Mouse (Mus musculus): ENCODE measurements around the gene Mthfr.

Mthfr gene

DNA sequence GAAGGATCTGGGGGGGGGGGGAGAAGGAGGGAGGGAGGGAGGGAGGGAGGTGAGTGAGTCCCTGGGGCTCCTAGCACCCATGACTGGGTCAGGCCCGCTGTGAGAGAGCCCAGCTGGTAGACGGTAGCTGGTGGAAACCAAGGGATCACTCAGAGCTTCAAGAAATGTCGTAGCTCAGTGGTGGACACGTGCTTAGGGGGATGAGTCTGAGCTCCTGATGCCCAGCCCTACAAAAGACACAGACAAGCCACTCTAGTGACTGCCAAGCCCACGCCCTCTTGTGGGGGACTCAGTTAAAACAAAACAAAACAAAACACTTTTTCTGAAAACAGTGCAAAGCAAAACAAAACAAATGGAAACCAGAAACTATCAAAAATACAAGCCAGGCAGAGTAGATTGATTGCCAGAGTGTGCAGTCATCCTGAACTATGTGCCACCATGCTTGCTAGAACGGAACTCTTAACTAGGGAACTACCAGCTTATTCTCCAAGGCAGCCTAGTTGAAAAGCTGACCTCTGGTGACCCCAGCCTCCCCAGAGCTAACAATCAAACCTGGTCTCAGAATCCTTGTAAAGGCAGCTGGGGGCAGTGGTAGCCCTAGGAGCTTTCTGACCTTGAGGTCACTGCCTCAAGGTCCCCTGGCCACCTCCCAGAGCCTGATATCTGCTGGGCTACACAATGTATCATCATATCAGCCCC, 27.0 kb downstream of the Mthfr start:
- DNase-seq, result no peak

DNA sequence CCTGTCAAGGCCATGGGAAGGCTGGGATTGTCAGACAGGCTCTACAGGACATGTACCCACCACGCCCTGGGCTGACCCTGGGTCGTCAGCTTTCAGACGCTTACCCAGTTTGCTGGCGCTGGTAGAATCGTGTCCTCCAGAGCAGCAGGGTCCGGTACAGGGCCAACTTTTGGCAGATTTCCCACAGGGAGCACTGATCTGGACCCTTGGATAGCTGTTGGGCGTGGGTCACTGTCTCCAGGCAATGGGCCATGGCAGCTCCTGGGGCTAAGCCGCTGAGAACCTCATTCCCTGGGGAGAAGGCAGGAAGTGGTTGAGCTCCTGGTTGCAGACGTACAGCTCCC, 27.5 kb downstream of the Mthfr start:
- no peak for DNase-seq

DNA sequence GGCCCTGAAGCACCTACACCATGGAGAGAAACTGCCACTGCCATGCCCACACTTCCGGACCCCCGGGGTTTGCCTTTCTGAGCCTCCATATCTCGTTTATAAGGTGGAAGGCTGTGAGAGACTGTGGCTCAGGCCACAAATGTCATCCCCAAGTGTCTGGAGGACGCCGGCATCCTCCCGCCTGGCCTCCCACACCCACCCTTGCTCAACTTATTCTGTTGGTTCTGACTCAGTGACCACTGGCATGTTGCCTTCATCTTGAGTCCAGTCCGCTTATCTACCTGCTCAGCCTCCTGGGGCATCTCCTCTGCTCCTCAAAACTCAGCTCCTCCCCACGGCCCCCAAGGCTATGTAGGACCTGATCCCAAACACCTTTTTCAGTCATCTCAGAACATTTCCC, 28.5 kb downstream of the Mthfr start:
- no peak for DNase-seq

DNA sequence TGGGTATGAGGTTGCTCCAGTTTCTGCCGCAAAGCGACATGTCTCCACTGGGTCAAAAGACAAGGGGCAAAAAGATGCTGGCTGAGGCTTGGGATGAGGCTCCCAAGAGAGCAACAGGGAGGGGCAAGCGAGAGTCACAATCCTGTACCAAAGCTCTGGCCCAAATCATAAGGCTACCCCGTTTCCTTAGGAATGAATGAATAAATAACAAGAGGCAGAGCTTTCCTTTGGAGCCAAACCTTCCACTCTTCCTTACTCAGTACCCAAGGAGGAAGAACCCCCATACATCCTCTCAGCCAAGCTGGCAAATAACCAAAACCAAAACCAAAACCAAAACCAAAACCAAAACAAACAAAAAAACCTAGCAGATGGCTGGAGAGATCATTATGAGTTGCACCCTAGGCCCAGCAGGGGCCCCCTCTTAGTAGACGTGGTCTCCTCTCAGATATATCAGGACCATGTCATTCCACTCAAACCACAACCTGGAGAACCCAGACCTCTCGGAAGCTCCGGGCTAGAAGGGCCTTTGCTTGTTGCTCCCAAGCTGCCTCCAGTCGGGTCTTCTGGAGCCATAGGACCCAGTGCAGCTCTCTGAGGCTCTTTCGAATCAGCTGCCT, 30.8 kb downstream of the Mthfr start:
- DNase-seq, result no peak

DNA sequence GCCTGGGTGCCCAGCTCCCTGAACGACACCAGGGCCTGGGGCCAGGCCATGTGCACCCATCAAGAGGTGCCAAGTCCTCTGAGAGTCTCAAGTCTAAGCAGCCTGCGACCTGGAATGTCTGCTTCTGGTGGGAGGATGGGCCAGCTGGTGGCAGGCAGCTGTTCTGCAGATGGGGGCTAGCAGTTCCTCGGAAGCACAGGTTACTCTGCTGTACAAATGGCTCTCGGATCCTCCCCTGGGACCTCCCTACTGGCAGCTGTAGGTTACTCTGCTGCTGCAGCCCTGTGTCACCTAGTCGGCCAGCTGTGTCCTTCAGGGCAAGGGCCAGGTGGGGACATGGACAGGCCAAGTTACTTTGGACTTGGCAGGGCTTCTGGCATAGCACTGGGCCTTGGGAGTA, 32.6 kb downstream of the Mthfr start:
- no peak for DNase-seq

DNA sequence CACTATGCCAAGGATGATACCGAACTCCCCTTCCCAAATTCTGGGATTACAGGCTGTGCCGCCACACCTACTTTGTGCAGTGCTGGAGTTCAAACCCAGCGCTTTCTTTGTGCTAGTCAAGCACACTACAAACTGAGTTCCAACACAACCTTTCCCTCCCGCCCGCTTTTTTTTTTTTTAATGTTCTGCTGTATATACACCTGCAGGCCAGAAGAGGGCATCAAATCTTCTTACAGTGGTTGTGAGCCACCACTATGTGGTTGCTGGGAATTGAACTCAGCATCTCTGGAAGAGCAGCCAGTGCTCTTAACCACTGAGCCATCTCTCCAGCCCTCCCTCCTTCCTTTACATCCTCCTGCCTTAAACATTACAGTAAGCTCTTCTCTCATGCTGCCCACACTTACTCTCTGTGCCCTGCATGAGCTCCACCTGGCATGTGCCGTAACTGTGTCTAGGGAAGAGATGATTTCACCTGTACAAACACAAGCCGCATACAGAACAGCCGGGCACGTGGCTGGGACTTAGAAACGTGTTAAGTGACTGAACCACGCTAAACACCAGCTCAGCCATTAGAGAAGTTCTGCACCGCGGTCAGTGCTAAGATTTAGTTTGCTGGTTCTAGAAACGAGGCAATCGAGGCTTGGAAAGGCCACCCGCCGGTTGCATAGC, 35.8 kb downstream of the Mthfr start:
- no peak for DNase-seq

DNA sequence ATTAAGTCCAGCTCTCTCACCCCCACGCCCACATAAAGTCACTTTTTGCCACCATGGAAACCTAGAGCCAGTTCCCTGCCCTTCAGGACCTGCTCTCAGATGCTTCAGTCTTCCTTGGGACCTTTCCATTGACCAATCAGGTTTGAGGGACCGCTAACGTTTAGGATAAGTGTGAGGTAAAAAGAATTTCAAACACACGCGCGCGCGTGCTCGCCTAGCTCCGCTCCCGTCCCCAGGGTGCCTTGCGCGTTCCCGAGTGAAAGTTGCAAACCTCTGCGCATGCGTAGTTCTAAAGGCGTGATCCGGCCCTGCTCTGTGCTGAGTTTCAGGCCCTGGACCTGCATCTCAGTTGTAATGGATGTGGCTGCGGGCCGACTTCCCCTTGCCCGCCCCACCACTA, 36.4 kb downstream of the Mthfr start:
- no peak for DNase-seq

DNA sequence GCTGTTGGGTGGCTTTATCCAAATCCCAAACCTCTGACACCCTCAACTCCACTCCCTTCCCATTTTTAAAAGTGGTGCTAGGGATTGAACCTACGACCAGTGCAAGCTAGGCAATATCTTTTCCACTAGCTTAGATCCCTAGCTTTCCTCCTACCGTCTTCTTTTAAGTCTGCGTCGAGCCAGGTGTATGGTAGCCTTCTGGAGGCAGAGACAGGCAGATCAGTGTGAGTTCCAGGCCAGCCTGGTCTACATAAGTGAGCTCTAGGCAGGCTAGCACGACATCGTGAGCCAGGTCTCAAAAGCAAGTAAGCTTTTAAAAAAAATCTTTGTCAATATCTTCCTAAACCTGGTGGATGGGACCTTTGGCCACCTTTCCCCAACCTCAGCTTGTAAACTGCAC, 37.0 kb downstream of the Mthfr start:
- no peak for DNase-seq

DNA sequence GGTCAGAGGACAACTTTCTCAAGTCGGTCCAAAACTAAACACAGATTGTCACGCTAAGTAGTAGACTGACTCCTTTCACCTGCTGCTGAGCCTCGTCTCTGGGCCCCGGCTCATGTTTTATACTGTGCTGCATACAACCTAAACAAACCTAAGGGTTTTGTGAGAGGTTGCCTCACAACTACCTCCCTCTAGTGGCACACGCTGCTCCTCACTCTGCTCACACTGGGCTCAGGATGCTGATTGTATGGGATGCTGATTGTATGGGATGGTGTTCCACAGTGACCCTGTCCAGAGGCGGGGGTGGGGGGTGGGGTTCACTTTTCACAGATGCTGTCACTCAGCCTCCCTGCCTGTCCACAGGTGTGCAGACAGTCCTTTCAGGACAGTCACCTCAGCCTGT, 40.3 kb downstream of the Mthfr start:
- no peak for DNase-seq

DNA sequence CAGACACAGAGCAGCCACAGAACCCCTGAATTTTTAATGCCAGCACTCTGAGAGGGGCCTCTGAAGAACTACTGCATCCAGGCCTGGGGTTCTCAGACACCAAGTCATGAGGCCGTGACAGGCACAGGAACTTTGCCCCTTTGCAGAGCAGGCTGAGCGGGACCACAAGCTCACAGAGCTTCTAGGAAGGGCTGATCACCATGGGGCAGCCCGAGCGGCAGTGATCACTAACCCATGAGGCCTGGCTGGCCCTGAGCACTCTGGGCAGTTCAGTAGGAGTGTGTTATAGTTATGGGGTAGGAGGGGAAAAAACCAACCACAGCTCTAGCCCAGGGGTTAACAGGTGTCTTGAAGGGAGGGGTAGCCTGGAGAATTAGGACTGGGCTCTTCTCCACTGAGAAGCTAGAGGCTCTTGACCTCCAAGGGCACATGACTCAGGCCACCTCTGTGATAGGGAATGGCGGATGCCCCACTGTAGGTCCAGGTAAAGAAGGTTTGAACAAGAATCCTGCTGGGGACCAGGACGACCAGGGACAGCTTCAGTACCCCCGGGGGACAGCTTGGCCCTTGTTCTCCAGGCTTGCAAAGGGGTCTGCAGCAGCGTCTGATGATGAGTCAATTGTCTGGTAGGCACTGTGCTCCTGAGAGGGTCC, 41.2 kb downstream of the Mthfr start:
- no peak for DNase-seq

DNA sequence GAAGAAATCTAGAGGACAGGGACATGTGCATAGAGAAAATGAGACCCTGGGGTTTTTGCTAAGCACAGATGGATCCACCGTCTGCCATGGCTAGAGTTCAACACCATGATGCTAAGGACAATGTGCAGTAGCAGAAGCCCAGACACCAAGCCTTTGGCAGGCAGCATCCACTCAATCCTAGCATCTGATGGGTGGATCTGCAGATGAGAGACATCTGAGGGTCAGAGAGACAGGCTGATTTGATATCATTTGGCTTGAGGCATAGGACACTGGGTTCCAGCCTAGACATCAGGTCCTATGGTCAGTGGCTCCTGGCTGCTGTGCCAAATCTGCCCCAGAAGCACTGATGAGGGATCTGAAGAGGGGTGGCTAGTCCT, 41.7 kb downstream of the Mthfr start:
- DNase-seq, result peak; percentile 46

DNA sequence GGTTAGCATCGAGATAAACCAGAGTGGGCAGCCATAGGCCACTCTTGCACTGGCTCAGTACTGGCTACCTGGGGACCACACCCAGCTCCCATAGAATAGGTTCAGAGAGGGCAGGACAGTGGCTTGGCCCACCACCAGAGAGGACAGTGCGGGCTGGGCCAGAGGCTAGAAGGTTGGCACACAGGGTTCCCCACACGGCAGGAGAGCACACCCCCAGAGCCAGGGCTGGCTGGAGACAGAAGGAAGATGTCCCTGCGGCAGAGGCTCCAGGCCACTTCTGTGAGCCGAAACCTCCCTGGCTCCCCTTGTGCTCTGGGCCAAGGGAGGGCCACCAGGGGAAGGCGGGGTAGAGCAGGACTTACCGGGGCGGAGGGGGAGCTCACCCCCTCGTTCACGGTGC, 42.3 kb downstream of the Mthfr start:
- DNase-seq, result no peak

DNA sequence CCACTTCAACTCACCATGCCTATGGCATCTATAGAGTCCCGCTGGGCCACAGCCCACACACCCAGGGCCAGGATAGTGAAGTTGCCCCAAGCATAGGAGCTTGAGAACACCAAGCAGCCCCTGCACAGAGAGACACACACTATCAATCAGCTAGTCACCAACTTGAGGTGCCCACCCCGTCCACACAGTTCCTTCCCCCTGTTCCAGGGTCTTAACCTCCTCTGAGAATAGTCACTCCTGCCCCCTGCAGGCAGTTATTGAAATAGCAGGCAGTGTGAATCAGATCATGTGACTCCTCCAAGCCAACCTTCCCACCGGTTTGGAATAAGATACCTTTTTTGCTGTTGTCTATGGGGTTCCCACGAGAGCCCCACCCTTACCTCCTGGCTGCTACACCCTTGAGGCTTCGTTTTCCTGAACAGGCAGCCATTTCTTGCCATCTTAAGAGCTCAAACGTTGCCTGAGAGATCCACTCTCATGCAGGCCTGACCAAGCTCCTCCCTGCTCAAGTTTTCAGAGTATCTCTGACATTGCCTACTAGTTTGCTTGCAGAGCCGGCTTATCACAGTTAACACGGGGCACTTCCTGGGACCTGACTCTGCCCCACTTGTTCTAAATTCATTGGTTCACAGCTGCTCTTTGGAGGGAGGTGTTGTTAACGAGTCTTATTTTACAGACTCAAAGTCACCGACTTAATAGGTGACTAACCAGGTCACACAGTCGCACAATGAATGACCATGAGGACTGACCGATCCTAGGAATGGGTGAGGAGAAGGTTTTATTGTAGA, 43.6 kb downstream of the Mthfr start:
- peak; percentile 51 for DNase-seq

DNA sequence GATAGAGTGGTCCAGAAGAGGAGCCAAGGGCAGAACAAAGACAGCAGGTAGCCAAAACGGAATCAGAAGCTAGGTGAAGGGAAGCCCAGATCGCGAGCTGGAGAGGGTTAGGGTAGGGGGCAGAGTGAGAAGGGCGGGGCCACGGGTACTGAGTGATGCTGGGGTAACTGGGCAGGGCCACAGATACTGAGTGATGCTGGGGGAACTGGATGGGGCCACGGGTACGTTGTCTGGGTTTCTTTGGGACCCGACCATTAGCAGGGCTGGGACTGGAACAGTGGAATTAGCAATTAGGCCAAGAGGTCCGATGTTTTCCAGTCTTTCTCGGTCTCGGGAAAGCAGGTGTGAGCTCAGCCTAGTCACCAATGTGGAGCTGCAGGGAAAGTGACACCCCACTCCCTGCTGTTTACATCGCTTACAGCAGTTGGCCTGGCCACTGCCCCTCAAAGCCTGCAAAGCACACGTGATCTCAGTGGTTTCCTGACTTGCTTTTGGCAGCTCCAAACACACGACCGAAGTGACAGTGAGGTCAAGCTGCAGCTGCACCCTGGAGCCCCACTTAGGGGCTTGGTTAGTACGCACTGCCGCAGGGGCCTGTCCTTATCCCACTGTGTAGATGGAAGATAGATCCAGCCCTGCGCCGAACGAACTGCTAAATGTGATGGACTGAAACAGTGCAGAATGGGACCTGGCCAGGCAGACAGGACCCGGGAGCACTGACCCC, 44.5 kb downstream of the Mthfr start:
- no peak for DNase-seq

DNA sequence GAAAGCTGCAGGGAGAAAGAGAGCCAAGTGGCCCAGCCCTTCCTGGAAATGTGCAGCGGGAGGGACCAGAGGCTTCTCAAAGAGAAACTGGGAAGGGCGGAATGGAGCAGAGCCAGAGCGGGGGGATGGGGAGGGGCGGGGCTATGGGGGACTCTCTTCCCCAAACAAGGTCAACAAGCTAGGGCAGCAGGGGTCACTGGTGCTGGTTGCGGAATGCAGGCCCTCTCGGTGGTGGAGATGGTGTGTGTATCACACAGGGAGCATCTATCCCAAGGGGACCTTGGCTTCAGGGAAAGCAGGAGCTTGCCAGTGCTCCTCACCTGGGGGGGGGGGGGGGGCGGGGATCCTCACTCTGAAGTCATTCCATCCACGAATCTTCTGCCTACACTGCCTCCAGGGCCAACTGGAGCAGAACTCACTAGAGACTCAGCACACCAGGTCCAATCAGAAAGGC, 45.4 kb downstream of the Mthfr start:
- no peak for DNase-seq

DNA sequence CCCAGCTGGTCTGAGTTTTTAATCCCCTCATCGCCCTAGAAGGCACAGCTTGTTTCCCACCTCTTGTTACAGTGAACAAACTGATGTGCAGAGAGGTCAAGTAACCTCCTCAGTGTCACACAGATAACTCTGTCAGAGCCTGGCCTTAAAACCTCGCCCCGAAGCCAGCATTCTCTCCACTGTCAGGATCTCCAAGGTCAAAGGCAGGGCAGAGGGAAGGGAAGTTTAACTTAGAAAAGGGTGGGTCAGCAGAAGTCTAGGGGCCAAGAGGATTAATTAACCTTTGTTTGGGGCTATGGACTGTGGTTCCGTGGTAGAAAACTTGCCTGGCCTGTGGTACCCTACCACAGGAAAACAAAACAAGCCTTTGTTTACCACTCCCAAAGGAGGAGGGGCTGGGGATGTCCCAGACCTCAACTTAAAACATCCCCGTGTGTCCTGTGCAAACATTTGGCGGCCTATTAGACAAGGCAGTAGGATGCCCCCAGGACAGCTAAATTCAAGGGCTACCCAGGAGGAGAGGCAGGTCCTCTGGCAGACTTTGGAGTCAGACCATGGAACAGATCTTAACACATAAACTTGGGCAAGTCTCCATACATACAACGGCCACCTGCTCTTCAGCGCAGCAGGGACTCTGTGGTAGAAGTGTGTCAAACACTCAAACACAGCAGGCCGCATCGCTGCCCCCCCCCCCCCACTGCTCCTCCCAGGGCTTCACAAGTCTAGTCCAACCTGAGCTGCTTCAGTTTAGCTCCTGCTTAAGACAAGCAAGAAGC, 46.4 kb downstream of the Mthfr start:
- DNase-seq, result no peak

DNA sequence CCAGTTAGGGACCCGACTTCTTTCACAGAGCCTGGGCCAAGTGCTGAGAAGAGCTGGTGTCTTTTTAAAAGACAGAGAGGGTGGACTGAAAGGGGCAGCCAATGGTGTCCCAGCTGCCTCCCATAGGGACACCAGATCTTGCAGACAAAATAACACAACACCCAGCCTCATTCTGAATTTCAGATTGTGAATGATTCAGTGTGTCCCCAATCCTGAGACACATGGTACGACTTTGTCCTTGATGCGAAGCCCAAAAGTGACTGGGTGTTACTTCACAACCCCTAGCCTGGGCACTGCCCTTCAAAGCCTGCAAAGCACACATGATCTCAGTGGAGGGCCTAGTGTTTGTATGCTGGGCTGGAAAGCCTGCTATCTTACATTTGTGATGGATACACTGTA, 47.0 kb downstream of the Mthfr start:
- no peak for DNase-seq

DNA sequence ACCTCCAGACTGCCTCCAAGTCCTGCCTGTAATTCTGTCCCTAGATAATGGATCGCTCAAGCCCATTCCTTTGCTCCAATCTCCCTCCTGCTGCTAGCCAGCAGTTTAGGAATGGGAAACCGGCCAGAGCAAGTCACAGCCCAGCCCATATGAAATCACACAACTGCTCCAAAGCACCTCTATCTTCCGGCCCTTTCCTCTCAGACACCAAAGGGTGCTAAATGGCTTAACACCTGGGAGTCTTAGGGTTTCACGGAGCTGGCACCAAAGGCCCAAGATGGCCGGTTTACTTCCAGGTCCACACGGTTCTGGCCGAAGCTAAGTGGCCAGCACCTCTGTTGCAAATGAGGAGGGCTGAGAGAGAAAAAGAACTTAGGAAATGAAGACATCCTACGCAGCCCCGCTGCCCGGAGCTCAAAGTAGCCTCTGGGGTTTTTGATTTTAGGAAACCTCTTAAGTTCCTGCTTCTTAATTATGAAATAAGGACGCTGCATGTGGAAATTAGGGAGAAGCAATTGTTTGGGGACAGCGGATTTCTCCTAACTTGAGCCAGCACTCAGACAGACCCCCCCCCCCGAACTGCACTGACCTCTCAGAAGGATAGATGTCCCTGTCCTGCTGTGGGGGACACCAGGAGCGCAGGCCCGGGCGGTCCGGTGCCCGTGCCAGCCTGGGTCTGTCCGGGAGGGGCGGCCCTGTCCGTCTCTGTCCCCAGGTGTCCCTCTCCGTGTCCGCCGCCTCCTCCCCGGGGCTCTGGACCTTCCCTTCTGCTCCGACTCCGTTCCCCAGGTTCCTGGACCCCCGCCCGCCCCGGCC, 48.4 kb downstream of the Mthfr start:
- DNase-seq, result no peak

DNA sequence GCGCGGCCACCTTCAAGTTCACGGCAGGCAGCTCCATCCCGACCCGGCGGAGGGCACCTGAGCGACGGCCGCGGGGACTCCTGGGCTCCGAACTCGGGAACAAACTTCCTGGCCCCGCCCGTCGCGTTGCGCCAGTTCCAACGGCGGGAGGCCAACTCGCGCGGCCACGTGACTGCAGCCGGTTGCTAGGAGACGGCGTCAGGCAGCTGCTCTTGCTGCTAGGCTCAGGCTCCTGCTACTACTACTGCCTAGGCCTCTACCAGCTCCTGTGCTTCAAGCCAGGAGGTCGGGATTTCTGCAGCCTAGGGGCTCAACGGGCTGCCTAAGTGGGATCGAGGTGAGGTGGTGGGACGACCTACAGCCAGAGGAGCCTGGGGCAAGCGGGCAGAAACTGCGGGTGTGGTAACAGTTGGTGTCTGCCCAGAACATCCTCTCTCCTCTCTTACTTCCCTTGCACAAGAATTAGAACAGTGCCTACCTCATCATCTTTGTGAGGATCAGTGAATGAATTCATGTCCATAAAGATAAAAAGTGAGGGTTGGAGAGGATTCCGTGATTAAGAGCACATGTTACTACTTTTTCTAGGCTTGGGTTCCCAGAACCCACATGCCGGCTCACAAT, 49.1 kb downstream of the Mthfr start, which contains the start of gene Agtrap:
TSS of gene Agtrap (minus strand) at position 125 of the 621 bp plus-strand sequence.
- peak; percentile 89 for DNase-seq

DNA sequence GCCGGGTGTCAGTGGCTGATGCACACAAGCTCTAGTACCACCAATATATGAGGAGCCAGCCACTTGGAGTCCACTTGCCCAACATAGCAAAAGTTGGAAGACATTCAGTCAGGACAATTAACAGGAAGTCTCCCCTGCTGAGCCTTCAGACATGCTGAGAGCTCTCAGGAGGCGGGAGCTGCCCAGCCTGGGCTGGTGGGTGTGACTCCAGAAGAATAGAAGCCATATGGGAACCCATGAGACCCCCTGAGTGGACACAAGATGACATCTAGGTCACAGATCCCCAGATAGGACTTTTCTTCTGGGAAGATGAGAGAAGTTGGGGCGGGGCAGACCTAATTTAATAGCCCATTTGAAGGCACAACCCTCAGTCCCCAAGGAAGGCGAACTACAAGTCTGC, 50.3 kb downstream of the Mthfr start:
- no peak for DNase-seq
